Mouse (Mus musculus) liver, embryonic 14.5 days (tissue): ENCODE results near the gene Rab3c.

Experiments
- CTCF ChIP-seq: IDR thresholded peaks from 2 replicates; pipeline ENCODE4 v1.5.1; 2016; ENCODE audit warnings: antibody characterized with exemption, low read depth, control low read depth
- EP300 ChIP-seq: IDR thresholded peaks from 2 replicates; pipeline ENCODE4 v1.6.1; 2016; ENCODE audit warnings: antibody characterized with exemption, low read depth

DNA sequence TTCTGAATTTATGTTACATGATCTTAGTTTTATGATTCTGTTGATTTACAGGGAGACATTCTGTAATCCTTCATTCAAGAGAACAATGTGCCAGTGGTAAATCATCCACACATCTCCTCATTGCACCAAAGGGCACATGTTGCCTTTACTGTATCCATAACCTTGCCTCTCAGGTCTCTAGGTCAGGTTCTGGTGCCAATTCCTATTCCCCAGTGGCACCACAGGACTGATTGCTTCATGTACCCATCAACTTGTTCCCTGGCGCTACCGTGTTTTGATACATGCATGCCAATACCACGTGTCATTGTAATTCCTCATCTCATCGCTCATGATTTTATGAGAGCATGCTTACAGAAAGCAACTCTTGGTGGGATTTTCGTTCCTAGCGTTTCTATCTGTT lies 167.1 kb downstream of the Rab3c start:
- TF ChIP-seq CTCF (no peak), EP300 (no peak)
